Mouse (Mus musculus) ovary, postnatal 14 days (tissue): ENCODE measurements around the gene Bmx.

Experiments used
- DNase-seq: peaks from one replicate; pipeline ENCODE4 v3.0.0; 2022; ENCODE audit warnings: low spot score

Gene Bmx

DNA sequence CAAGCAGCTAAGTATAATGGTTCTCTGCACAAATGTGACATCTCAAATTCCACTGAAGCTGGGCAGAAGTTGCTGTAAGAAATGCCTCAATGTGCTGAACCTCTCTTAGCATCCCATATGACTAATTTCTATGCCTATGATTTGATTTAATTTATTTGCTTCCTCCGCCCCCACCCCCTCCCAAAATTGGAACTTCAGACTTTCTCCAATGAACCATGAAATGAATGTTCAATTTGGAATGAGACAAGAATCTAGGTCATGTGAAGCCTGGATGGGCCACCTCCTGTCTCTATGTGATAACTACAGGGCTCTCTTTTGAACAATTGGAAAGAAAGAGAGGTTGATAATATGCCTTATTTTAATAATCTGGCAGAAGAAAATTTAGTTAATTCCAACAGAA, 82.7 kb downstream of the Bmx start:
- no peak for DNase-seq

- DNase-seq: no peak
These were observed 84.1 kb downstream of the Bmx start for GRCm38 (mm10) chrX:164173880-164174279.

- no peak for DNase-seq
These were observed 87.0 kb downstream of the Bmx start for GRCm38 (mm10) chrX:164171034-164171433.

- no peak for DNase-seq
These were observed 93.3 kb downstream of the Bmx start for GRCm38 (mm10) chrX:164164681-164165080.

DNA sequence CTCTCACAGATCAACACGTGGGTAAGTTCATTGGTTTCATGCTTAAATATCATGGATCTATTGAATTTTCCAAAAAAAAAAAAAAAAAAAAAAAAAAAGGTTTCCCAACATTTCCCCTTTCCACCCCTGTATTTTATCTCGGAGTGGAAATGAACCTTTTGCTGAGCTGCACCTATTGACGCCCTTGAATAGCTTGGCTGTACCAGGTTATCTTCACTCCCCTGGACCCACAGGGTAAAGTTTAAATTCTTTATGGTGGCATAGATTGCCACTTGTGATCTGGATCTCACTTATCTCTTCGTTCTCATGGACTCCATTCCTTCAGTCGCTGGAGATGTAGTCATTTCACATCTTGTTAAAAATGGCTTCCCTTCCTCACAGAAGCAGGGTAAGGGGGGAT, 103.4 kb downstream of the Bmx start:
- no peak for DNase-seq

- DNase-seq: no peak
These were observed 104.4 kb downstream of the Bmx start for GRCm38 (mm10) chrX:164153606-164154005.

DNA sequence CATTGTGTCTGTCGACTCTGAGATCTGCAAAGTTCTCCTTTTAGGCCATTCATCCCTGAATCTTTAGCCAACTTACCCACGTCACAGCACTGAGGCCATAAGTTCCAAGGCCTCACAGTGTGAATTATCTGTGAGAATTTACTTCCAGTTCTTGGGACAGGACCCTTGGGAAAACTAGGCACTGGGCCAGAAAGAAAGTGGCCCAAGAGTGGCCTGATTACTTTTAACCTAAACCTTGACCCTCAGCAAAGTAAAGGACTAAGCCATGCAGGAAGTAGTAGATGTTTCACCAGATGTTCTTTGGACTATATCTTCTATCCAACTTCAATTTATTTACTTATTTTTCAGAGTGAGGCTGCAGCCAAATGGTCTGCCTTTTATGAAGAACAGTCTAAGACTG, 105.3 kb downstream of the Bmx start:
- DNase-seq: no peak

- DNase-seq: no peak
These were observed 112.3 kb downstream of the Bmx start for GRCm38 (mm10) chrX:164145463-164146250.
